Mouse (Mus musculus): ENCODE results near the gene Cyp2d22.
"Not testable (repeated sequence)": the region's sequence is repeated elsewhere in the genome, so short reads cannot be mapped to it uniquely, and the experiment has no call there.

Gene Cyp2d22

DNA sequence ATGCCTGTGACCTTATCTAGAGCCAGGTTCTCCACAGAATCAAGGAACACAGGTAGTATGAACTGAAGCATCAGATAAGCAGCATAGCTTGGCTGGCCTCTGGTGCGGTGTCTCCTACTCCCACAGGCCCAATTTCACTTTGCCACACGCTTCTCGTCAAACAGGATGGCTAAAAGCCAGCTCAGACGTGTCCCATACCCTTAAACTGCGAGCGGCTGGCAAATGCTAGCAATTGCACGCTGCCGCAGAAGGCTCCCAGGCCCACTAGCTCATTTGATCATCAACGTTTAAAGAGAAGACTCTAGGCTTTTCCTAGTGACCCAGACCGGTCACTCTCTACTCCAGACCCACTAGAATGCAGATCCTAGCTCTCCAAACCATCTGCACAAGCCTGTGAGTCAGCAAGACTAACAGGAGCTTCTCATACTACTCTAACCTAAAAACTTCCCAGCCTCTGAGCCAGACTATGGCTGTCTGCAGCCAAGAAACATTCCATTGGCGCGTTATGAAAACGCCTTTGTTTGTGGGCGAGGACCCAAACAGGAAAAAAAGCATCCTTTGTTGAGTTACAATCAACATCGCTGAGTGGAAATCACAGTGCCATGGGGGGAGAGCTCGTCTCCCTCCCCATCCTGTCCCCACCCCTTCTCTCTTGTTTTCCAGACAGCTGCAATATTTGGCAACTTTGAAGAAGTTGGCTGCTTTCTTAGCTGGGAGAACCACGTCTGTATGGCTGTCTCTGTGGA, 3.5 kb downstream of the Cyp2d22 start:
- DNase-seq (ENCODE audit: low read depth, low spot score), result no peak

- DNase-seq (ENCODE audit: low read depth, low spot score), result no peak
Observed at GRCm38 (mm10) chr15:82375855-82376254, 4.2 kb downstream of the Cyp2d22 start.

DNA sequence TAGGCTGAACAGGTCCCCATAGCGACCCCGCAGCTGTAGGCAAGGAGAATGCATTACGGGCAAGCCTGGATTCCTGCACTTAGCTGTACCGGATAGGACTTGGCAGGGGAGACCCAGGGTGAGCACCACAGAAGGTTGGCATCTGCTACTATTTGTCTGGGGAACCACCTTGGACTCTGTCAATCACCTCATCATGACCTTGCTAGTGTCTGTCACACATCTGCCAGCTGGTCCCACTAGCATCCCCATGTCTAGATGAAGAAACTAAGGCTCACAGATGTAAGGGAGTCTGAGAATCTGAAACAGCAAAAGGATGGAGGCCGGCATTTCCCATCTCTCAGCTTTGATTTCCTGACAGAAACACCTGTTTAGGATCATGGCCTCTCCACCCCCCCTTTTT, 5.6 kb downstream of the Cyp2d22 start:
- no peak for DNase-seq (ENCODE audit: low read depth, low spot score)

DNA sequence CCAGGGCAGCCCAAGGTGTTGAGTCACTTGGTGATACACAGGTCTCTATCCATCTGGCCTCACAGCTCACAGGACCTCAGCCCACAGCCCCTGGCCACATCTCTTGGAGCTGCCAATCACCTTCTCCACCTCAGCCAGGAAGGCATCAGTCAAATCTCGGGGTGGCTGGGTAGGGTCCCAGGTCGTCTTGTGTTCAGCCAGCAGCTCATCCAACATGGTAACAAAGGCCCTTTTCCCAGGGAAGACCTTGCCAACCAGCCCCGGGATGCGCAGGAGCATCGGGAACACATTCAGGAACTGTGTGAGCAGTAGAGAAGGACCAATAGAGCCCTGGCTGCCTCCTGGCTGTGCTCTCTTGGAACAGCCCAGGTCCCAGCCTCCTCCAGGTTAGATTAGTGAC, 7.1 kb downstream of the Cyp2d22 start:
- DNase-seq (ENCODE audit: low read depth, low spot score), result no peak

DNA sequence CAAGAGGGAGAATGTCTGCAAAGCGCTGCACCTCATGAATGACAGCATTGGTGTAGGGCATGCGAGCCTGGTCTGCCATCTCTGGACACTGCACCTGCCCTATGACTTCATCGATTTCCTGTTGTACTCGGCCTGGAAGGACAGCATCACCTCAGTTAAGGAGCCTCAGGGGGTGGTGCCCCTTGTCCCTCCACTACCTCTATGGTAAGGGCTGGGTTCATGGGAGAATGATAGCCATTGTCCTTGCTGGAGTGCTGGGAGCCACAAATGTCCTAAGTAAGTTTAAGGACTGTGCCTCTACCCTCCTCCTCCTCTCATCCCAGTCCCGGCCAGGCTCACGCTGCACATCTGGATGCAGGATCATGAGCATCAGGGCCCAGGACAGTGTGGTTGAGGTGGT, 7.6 kb downstream of the Cyp2d22 start:
- no peak for DNase-seq (ENCODE audit: low read depth, low spot score)

- no peak for DNase-seq (ENCODE audit: low read depth, low spot score)
Observed at GRCm38 (mm10) chr15:82368851-82369250, 11.2 kb downstream of the Cyp2d22 start.

DNA sequence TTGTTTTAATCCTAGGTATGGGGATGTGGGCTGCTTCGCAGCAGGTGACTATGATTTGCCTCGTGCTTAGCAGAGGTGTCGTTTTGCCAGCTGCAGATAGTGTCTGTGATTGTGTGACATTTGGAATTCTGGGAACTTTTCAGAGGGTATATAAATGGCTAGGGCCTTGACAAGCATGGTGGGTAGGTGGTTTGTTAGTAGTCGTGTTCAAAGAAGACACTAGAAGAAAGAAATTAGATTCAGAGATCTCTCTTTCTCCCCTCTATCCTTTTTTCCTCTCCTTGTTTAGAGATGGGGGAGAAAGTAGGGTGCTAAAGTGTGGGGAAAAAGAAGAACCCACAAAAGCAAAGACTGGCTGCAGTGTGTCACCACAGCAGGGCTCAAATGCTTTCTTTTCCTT, 11.9 kb downstream of the Cyp2d22 start:
- DNase-seq (ENCODE audit: low read depth, low spot score), result no peak

DNA sequence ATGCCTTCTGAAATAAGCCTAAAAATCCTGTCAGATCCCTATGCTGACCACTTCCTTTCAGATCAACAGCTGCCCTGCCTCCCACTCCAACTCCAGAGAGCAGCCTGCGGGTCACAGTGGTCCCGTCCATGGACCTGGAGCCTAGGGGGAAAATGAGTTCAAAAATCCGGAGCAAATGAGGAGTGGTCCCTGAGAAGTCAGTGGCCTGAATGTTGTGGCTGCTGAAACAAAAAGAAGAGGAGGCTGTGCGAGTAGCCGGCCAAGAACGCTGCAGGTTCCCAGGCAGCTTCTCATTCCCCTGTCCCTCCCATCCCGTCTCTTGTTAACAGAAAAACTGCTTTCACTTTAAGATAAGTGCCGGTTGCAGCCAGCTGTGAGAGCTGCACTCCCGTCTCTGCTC, 15.5 kb downstream of the Cyp2d22 start:
- not testable (repeated sequence) for DNase-seq (ENCODE audit: low read depth, low spot score)

- DNase-seq (ENCODE audit: low read depth, low spot score), result not testable (repeated sequence)
Observed at GRCm38 (mm10) chr15:82363801-82364200, 16.3 kb downstream of the Cyp2d22 start.

GRCm38 (mm10) chr15:82362234-82362633, 17.8 kb downstream of the Cyp2d22 start:
- no peak for DNase-seq (ENCODE audit: low read depth, low spot score)

GRCm38 (mm10) chr15:82361459-82362018, 18.5 kb downstream of the Cyp2d22 start:
- DNase-seq (ENCODE audit: low read depth, low spot score), result no peak

DNA sequence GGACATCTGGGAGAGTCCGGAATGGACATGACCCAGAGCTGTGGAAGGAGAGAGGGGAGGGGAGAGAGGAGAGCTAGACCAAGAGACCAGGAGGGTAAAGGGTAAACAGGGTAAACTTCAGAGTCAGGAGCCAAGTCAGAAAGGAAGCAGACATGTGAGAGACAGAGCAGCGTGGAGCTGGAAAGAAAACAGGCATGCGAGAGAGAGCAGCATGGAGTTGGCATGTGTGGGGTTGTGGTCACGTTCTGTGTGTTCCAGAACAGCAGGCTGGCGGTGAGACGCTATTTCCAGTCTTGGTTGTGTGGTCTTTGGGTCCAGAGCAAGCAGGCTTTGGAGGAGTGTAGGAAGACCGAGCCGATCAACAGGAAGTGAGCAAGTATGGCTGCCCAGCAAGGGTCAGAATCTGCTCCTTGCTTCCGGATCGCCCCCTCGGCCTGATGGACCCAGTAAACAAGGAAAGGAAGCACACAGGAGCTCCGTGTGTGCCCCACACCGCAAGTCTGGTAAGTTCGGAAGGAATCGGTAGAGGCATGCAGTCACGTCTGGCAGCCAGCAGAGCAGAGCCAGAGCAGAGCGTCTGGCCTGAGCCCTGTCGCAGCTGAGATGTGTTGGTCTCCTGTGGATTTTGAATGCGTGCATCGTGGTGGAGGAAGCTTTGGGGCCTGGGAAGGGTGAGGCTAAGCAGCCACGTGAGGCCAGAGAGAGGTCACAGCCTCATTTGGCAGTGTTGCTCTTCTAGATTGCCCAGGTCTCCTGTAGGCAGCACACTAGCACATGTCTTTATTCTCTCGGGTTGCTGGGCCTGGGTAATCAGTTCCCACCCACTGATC, 21.4 kb downstream of the Cyp2d22 start:
- no peak for DNase-seq (ENCODE audit: low read depth, low spot score)

GRCm38 (mm10) chr15:82354126-82354945, 25.7 kb downstream of the Cyp2d22 start, which contains the start of gene Ndufa6:
TSS of gene Ndufa6 (minus strand) at chr15:82354322.
- peak; percentile 94 for DNase-seq (ENCODE audit: low read depth, low spot score)

DNA sequence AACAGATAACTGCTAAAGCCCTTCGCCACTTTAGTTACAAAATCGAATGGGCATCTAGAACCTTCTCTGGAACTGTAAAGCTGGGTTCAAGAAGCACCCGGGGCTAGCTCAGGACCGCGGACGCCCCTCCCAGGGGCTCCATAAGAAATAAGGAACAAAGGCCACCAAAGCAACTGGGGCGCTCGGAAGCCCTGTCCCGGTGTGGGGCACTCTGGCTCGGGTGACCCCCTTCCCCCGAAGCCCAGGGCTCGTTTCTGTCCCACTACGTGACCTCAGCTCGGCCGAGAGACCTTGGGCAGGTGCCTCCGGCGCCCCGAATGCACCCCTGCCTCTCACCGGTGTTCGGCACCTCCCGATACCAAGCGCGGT, 26.3 kb downstream of the Cyp2d22 start:
- no peak for DNase-seq (ENCODE audit: low read depth, low spot score)

DNA sequence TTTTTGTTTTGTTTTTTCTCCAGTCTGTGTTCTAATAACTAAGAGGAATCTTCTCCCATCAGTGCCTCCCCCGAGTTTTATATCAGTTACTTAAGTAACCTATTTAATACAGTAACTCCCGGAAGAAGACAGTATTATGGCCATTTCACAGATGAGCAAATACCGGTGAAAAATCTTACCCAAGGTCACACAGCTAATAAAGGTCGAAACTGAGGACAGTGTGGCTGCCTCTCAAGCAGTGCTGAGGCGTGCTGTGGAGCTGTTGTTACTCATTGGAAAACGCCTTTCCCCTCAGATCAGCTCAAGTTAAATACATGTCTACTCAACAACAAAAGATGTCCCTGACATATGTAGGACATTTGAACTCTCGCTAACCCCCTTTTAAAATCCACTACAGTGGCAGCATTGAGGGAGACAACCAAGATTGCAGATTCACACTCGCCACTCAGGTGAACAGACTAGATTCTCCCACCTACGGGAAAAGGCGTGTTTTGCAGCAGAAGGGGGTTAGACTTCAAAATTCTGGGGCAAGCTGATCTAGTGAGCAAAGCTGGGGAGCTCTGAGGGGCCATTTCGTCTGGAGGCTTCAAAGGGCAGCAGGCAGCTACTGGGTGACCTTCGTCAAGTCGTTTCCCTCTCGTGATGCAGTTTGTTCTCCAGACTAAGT, 26.8 kb downstream of the Cyp2d22 start:
- DNase-seq (ENCODE audit: low read depth, low spot score), result no peak

- no peak for DNase-seq (ENCODE audit: low read depth, low spot score)
Observed at GRCm38 (mm10) chr15:82351480-82351879, 28.6 kb downstream of the Cyp2d22 start.

DNA sequence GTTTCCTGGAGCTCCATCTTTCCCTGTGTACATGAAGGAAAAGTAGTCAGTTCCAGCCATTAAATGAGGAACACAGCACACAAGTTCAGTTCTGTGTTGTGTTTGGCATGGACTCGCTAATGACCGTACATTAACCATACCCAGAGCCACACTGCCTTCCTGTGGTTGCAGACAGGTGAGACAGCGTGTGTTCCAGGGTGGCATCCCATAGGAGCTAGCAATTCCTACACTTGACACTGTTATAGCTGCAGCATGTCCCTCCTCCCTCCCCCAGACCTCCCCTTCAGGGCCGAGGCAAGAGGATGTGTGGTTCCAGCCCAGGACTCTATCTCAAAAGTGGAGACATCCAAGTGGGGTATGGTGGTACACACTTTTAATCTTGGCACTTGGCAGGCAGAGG, 29.7 kb downstream of the Cyp2d22 start:
- DNase-seq (ENCODE audit: low read depth, low spot score), result no peak

- DNase-seq (ENCODE audit: low read depth, low spot score), result no peak
Observed at GRCm38 (mm10) chr15:82348999-82349341, 31.1 kb downstream of the Cyp2d22 start.

GRCm38 (mm10) chr15:82348258-82348998, 31.6 kb downstream of the Cyp2d22 start:
- DNase-seq (ENCODE audit: low read depth, low spot score), result no peak

GRCm38 (mm10) chr15:82347852-82348251, 32.2 kb downstream of the Cyp2d22 start:
- no peak for DNase-seq (ENCODE audit: low read depth, low spot score)

- no peak for DNase-seq (ENCODE audit: low read depth, low spot score)
Observed at GRCm38 (mm10) chr15:82347303-82347676, 32.8 kb downstream of the Cyp2d22 start.

Data from WW6 (cell line).